Mouse (Mus musculus): ENCODE results near the gene Fbxo11.

DNA sequence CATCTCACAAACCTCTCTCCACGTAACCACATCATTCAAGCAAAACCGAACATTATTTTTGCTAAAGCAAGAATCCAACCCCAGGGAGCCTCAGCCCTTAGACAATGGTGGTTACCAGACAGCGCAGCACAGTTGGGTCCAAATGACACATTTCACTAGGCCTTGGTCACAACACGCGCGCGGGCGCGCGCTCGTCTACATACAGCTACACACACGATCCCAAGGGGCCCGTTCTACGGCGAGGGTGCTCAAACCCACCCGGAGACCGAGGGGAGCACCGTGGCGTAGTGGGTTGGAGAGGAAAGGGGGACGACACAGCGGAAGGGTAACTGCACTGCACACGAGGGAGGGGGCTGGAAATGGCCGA lies 1.1 kb downstream of the Fbxo11 start:
- TF ChIP-seq CTCF (IDR thresholded peaks at IDR 0.05; ENCODE audit: low read depth, low read length) (no peak), POLR2A (IDR thresholded peaks at IDR 0.05; ENCODE audit: extremely low read depth, insufficient read depth, low read length) (no peak)
